Mouse (Mus musculus) heart, embryonic 13.5 days (tissue): ENCODE measurements around the gene Atp6ap2. TPM values are rescaled to one million over a fixed set of nuclear protein-coding genes. Genes with fewer than 3 reads are reported as not detected.
"Not testable (repeated sequence)": the region's sequence is repeated elsewhere in the genome, so short reads cannot be mapped to it uniquely, and the experiment has no call there.

Experiments used
- ATAC-seq: fragments of 200-750 bp; cut with Nextera tagmentation; 2 replicates; pipeline ENCODE4 v1.8.0; 2017; ENCODE audit warnings: moderate TSS enrichment; ENCODE audit not compliant: insufficient number of reproducible peaks, low FRiP score, low TSS enrichment; ENCODE audit errors: extremely low read depth
- H3K27ac ChIP-seq: fragments of 300-500 bp; sonication (generic); replicated peaks from 2 replicates; pipeline ENCODE4 v1.5.1; 2015; ENCODE audit warnings: moderate library complexity, mild to moderate bottlenecking, inconsistent platforms
- H3K27me3 ChIP-seq: fragments of 300-500 bp; sonication (generic); replicated peaks from 2 replicates; pipeline ENCODE4 v1.6.1; 2015; ENCODE audit warnings: mild to moderate bottlenecking, inconsistent platforms
- H3K36me3 ChIP-seq: fragments of 300-500 bp; sonication (generic); 2 replicates; pipeline ENCODE4 v1.6.1; 2015; ENCODE audit warnings: mild to moderate bottlenecking, inconsistent platforms
- H3K4me1 ChIP-seq: fragments of 300-500 bp; sonication (generic); 2 replicates; pipeline ENCODE4 v1.6.1; 2015; ENCODE audit warnings: inconsistent platforms
- H3K4me2 ChIP-seq: fragments of 300-500 bp; sonication (generic); 2 replicates; pipeline ENCODE4 v1.6.1; 2015; ENCODE audit warnings: inconsistent platforms, mild to moderate bottlenecking, moderate library complexity
- H3K4me3 ChIP-seq: fragments of 300-500 bp; sonication (generic); 2 replicates; pipeline ENCODE4 v1.5.1; 2015; ENCODE audit warnings: moderate library complexity, mild to moderate bottlenecking, inconsistent platforms
- H3K9ac ChIP-seq: fragments of 300-500 bp; sonication (generic); 2 replicates; pipeline ENCODE4 v1.6.1; 2015; ENCODE audit warnings: inconsistent platforms, mild to moderate bottlenecking, moderate library complexity
- H3K9me3 ChIP-seq: fragments of 300-500 bp; sonication (generic); 2 replicates; pipeline ENCODE4 v1.6.1; 2016; ENCODE audit warnings: inconsistent platforms
- WGBS: fragments of 180-500 bp; shearing (Covaris S2); methylation state at CpG from one replicate; pipeline ENCODE4 v1.1.7; 2015; ENCODE audit warnings: mixed read lengths; 5-methylcytosine and 5-hydroxymethylcytosine counted together
- polyA plus RNA-seq: library from polyadenylated mRNA; unstranded; fragments of >200 nt; fragmentation: Nextera tagmentation; extraction: Ambion mirVana; gene quantifications from 2 replicates; pipeline ENCODE4 v1.2.1, GENCODE M21; 2015

Atp6ap2 gene
- polyA plus RNA-seq, 1 experiment from 2014 or later, result 53.6 TPM

- H3K9ac ChIP-seq, H3K9me3 ChIP-seq, H3K4me2 ChIP-seq, ATAC-seq, H3K27ac ChIP-seq, H3K27me3 ChIP-seq, H3K4me1 ChIP-seq, H3K4me3 ChIP-seq: not testable (repeated sequence)
- peaks cover 44% of the 10 kb centered on the region for H3K36me3 ChIP-seq
Measured at GRCm38 (mm10) chrX:12610541-12610940, 22.9 kb downstream of the Atp6ap2 start.

GRCm38 (mm10) chrX:12611211-12611610 is 23.6 kb downstream of the Atp6ap2 start:
- no peak overlapping the region for H3K4me2 ChIP-seq
- 63% methylated on average over 2 of the region's 2 CpGs for WGBS
- ATAC-seq, result no peak

GRCm38 (mm10) chrX:12612360-12612759 is 24.8 kb downstream of the Atp6ap2 start:
- 80% methylated on average over 1 of the region's 1 CpGs for WGBS
- not testable (repeated sequence) for H3K27ac ChIP-seq, H3K27me3 ChIP-seq, ATAC-seq, H3K4me2 ChIP-seq, H3K4me3 ChIP-seq, H3K4me1 ChIP-seq, H3K9me3 ChIP-seq, H3K9ac ChIP-seq
- peaks cover 41% of the 10 kb centered on the region for H3K36me3 ChIP-seq

More at GRCm38 (mm10) chrX:12611211-12611610, 23.6 kb downstream of the Atp6ap2 start:
- no peak overlapping the region for H3K4me3 ChIP-seq
- no peaks in the 10 kb centered on the region for H3K4me1 ChIP-seq
- no peaks in the 10 kb centered on the region; the same call in 1 of the 2 replicates for H3K27me3 ChIP-seq
- no peaks in the 10 kb centered on the region for H3K9me3 ChIP-seq
- H3K27ac ChIP-seq, result no peak overlapping the region
- H3K9ac ChIP-seq, result no peak overlapping the region
- peaks cover 44% of the 10 kb centered on the region for H3K36me3 ChIP-seq

- H3K36me3 ChIP-seq, result no peaks in the 10 kb centered on the region
- H3K27ac ChIP-seq, result no peak overlapping the region
- H3K4me1 ChIP-seq, result no peaks in the 10 kb centered on the region
- H3K9ac ChIP-seq, result no peak overlapping the region
- H3K4me2 ChIP-seq, result no peak overlapping the region
- WGBS, result 64% methylated on average over 4 of the region's 4 CpGs
- ATAC-seq, result no peak
- H3K27me3 ChIP-seq, result no peaks in the 10 kb centered on the region
- H3K4me3 ChIP-seq, result no peak overlapping the region
- H3K9me3 ChIP-seq, result no peaks in the 10 kb centered on the region
Measured at GRCm38 (mm10) chrX:12625131-12625530, 37.5 kb downstream of the Atp6ap2 start.

GRCm38 (mm10) chrX:12644976-12645375 is 57.4 kb downstream of the Atp6ap2 start:
- Histone ChIP-seq H3K36me3 (peaks cover 6% of the 10 kb centered on the region), H3K4me1 (peaks cover 4% of the 10 kb centered on the region), H3K9ac (no peak overlapping the region), H3K27ac (no peak overlapping the region), H3K27me3 (peaks cover 3% of the 10 kb centered on the region; the same call in 1 of the 2 replicates), H3K4me2 (no peak overlapping the region), H3K4me3 (no peak overlapping the region), H3K9me3 (no peaks in the 10 kb centered on the region)
- WGBS, result 48% methylated on average over 2 of the region's 2 CpGs
- no peak for ATAC-seq

GRCm38 (mm10) chrX:12645531-12646304 is 58.1 kb downstream of the Atp6ap2 start:
- no peak overlapping the region for H3K4me2 ChIP-seq
- H3K36me3 ChIP-seq, result peaks cover 13% of the 10 kb centered on the region
- H3K27ac ChIP-seq, result no peak overlapping the region
- no peak overlapping the region for H3K9ac ChIP-seq
- ATAC-seq, result no peak
- no peaks in the 10 kb centered on the region for H3K9me3 ChIP-seq
- H3K27me3 ChIP-seq, result peaks cover 2% of the 10 kb centered on the region; the same call in 1 of the 2 replicates
- 50% methylated on average over 12 of the region's 12 CpGs for WGBS
- H3K4me3 ChIP-seq, result no peak overlapping the region
- H3K4me1 ChIP-seq, result peaks cover 4% of the 10 kb centered on the region

GRCm38 (mm10) chrX:12651906-12652305 is 64.3 kb downstream of the Atp6ap2 start:
- Histone ChIP-seq H3K4me3 (no peak overlapping the region), H3K4me2 (no peak overlapping the region), H3K9me3 (no peaks in the 10 kb centered on the region), H3K36me3 (peaks cover 57% of the 10 kb centered on the region), H3K9ac (no peak overlapping the region), H3K4me1 (no peaks in the 10 kb centered on the region), H3K27me3 (no peaks in the 10 kb centered on the region), H3K27ac (no peak overlapping the region)
- 84% methylated on average over 16 of the region's 16 CpGs for WGBS
- ATAC-seq, result no peak

GRCm38 (mm10) chrX:12653879-12654278 is 66.3 kb downstream of the Atp6ap2 start:
- no peaks in the 10 kb centered on the region for H3K9me3 ChIP-seq
- H3K9ac ChIP-seq, result no peak overlapping the region
- WGBS, result 72% methylated on average over 2 of the region's 2 CpGs
- no peak for ATAC-seq
- no peak overlapping the region for H3K4me3 ChIP-seq
- H3K4me1 ChIP-seq, result no peaks in the 10 kb centered on the region
- H3K36me3 ChIP-seq, result peaks cover 75% of the 10 kb centered on the region
- no peak overlapping the region for H3K4me2 ChIP-seq
- H3K27me3 ChIP-seq, result no peaks in the 10 kb centered on the region
- H3K27ac ChIP-seq, result no peak overlapping the region

Other genes with a start within 250 kb of the Atp6ap2 start
- 22.0 and 22.3 TPM in 2 replicates for gene 1810030O07Rik, start 85.9 kb downstream of the Atp6ap2 start, polyA plus RNA-seq
- gene Med14, start 174.3 kb downstream of the Atp6ap2 start, polyA plus RNA-seq, result 14.9 and 15.7 TPM in 2 replicates